Mouse (Mus musculus) cerebellum, adult 2 months (tissue): Measurements from ENCODE around the gene Chrm1.

ENCODE experiments used
- CTCF ChIP-seq: fragments of 200-500 bp; IDR thresholded peaks from 2 replicates; pipeline ENCODE4 v1.5.1; 2011; ENCODE audit warnings: low read depth, mild to moderate bottlenecking, control low read depth, low read length, moderate library complexity, borderline replicate concordance; ENCODE audit not compliant: insufficient read depth
- POLR2A ChIP-seq: fragments of 200-500 bp; IDR thresholded peaks from 2 replicates; pipeline ENCODE4 v1.6.1; 2011; ENCODE audit warnings: low read length, control low read depth, borderline replicate concordance; ENCODE audit not compliant: insufficient read depth

DNA sequence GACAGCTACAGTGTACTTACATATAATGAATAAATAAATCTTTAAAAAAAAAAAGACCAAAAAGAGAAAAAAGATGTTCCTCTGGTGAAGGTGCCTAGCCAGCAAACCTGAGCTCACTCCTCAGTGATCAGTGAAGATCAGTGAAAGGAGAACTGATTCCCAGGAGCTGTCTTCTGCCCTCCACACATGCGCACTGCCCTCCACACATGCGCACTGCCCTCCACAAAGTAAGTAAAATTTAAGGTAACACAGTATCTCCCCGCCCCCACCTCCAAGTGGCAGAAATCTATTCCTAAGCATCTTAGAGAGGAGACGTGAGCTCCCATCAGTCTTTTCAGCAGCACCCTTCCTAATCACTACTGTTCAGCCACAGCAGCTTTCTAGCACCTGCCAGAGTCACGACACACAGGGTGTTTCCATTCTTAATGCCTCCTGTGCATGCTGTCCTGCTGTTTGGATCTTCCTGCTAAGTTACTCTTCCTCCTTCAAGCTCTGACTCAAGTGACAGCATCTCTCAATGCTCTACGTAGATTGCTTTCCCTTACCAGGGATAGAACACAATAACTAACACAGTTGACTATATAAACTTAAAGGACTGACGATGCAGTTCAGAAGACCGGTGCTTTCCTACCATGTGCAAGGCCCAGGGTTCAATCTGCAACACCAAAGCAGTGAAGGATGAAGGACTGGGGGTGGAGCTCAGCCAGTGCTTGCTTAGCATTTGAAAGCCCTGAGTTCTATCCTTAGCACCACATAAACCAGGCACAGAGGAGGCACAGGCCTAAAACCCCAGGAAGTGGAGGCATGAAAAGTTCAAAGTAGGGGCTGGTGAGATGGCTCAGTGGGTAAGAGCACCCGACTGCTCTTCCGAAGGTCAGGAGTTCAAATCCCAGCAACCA is 52.5 kb downstream of the Chrm1 start:
- TF ChIP-seq CTCF, result no peak
- no peak for TF ChIP-seq POLR2A
